Mouse (Mus musculus) kidney, embryonic 16.5 days (tissue): Measurements from ENCODE around the gene Pou6f1. TPM values are rescaled to one million over a fixed set of nuclear protein-coding genes. Genes with fewer than 3 reads are reported as not detected.
A peak's percentile ranks its signal among the peaks of the same experiment; 100 is the strongest.
"Not testable (repeated sequence)": the region's sequence is repeated elsewhere in the genome, so short reads cannot be mapped to it uniquely, and the experiment has no call there.

Experiments used
- ATAC-seq: fragments of 200-750 bp; cut with Nextera tagmentation; 2 replicates; pipeline ENCODE4 v1.8.0; 2017; ENCODE audit warnings: moderate TSS enrichment; ENCODE audit not compliant: low FRiP score, low TSS enrichment
- H3K27ac ChIP-seq: fragments of 300-500 bp; sonication (generic); 2 replicates; pipeline ENCODE4 v1.5.1; 2014; ENCODE audit warnings: low read length
- H3K27me3 ChIP-seq: fragments of 300-500 bp; sonication (generic); 2 replicates; pipeline ENCODE4 v1.6.1; 2014; ENCODE audit warnings: low read length, control low read depth, mixed read lengths; ENCODE audit not compliant: insufficient read depth
- H3K36me3 ChIP-seq: fragments of 300-500 bp; sonication (generic); 2 replicates; pipeline ENCODE4 v1.6.1; 2014; ENCODE audit warnings: low read length, control low read depth, mixed read lengths; ENCODE audit not compliant: insufficient read depth
- H3K4me1 ChIP-seq: fragments of 300-500 bp; sonication (generic); 2 replicates; pipeline ENCODE4 v1.6.1; 2014; ENCODE audit warnings: low read length, control low read depth, mixed read lengths; ENCODE audit not compliant: insufficient read depth
- H3K4me2 ChIP-seq: fragments of 300-500 bp; sonication (generic); replicated peaks from 2 replicates; pipeline ENCODE4 v1.6.1; 2014; ENCODE audit warnings: low read depth, low read length
- H3K4me3 ChIP-seq: fragments of 300-500 bp; sonication (generic); 2 replicates; pipeline ENCODE4 v1.5.1; 2014; ENCODE audit warnings: mild to moderate bottlenecking, low read length
- H3K9ac ChIP-seq: fragments of 300-500 bp; sonication (generic); replicated peaks from 2 replicates; pipeline ENCODE4 v1.6.1; 2014; ENCODE audit warnings: low read length
- H3K9me3 ChIP-seq: fragments of 300-500 bp; sonication (generic); 2 replicates; pipeline ENCODE4 v1.6.1; 2016; ENCODE audit warnings: low read length, control low read depth
- WGBS: fragments of 180-500 bp; shearing (Covaris S2); extraction: QIAGEN DNeasy Blood & Tissue Kit; methylation state at CpG from one replicate; pipeline ENCODE4 v1.1.7; 2014; 5-methylcytosine and 5-hydroxymethylcytosine counted together
- polyA plus RNA-seq: library from polyadenylated mRNA; unstranded; fragments of >200 nt; fragmentation: Nextera tagmentation; extraction: Ambion mirVana; gene quantifications from 2 replicates; pipeline ENCODE4 v1.2.1, GENCODE M21; 2015

Gene Pou6f1
- polyA plus RNA-seq, 1 experiment from 2014 or later: 10.1 TPM

- H3K9me3 ChIP-seq: no peaks in the 10 kb centered on the region
- no peak overlapping the region for H3K4me2 ChIP-seq
- no peak overlapping the region for H3K9ac ChIP-seq
- ATAC-seq: 0 out of 2 replicates have a peak, but pooled peaks have one; percentile 36
- H3K4me1 ChIP-seq: peaks cover 12% of the 10 kb centered on the region
- WGBS: 80% methylated on average over 7 of the region's 7 CpGs
- peak overlapping the region; percentile 50; the same call in 1 of the 2 replicates for H3K27ac ChIP-seq
- peaks cover 35% of the 10 kb centered on the region for H3K36me3 ChIP-seq
- no peak overlapping the region for H3K4me3 ChIP-seq
- no peaks in the 10 kb centered on the region for H3K27me3 ChIP-seq
Observed at GRCm38 (mm10) chr15:100622164-100622563, 22.4 kb upstream of the Pou6f1 start.

- not testable (repeated sequence) for H3K27ac ChIP-seq, H3K9ac ChIP-seq, ATAC-seq, H3K9me3 ChIP-seq, H3K27me3 ChIP-seq, H3K4me2 ChIP-seq, H3K4me3 ChIP-seq
- peaks cover 35% of the 10 kb centered on the region for H3K36me3 ChIP-seq
- WGBS: 76% methylated on average over 9 of the region's 9 CpGs
- H3K4me1 ChIP-seq: peaks cover 15% of the 10 kb centered on the region
Observed at GRCm38 (mm10) chr15:100621671-100622070, 21.9 kb upstream of the Pou6f1 start.

GRCm38 (mm10) chr15:100619200-100619599 lies 19.4 kb upstream of the Pou6f1 start:
- Histone ChIP-seq H3K9me3 (no peaks in the 10 kb centered on the region), H3K9ac (no peak overlapping the region), H3K4me1 (peaks cover 13% of the 10 kb centered on the region), H3K27ac (no peak overlapping the region), H3K4me3 (no peak overlapping the region), H3K4me2 (no peak overlapping the region), H3K36me3 (peaks cover 35% of the 10 kb centered on the region), H3K27me3 (no peaks in the 10 kb centered on the region)
- WGBS: 81% methylated on average over 7 of the region's 7 CpGs
- ATAC-seq: no peak

- ATAC-seq: peak; percentile 10; the same call in 1 of the 2 replicates
- H3K9me3 ChIP-seq: no peaks in the 10 kb centered on the region
- peaks cover 24% of the 10 kb centered on the region for H3K4me1 ChIP-seq
- H3K4me2 ChIP-seq: peak overlapping the region; percentile 74
- no peaks in the 10 kb centered on the region for H3K27me3 ChIP-seq
- peak overlapping the region; percentile 99 for H3K27ac ChIP-seq
- peak overlapping the region; percentile 97 for H3K9ac ChIP-seq
- WGBS: under 1% methylated on average over 19 of the region's 19 CpGs
- peak overlapping the region; percentile 91 for H3K4me3 ChIP-seq
- H3K36me3 ChIP-seq: peaks cover 30% of the 10 kb centered on the region
Observed at GRCm38 (mm10) chr15:100616221-100616620, 16.4 kb upstream of the Pou6f1 start.

- H3K4me1 ChIP-seq: peaks cover 24% of the 10 kb centered on the region
- H3K27ac ChIP-seq: peak overlapping the region; percentile 99
- H3K27me3 ChIP-seq: no peaks in the 10 kb centered on the region
- peak overlapping the region; percentile 97 for H3K9ac ChIP-seq
- H3K4me2 ChIP-seq: peak overlapping the region; percentile 74
- no peaks in the 10 kb centered on the region for H3K9me3 ChIP-seq
- WGBS: under 1% methylated on average over 36 of the region's 43 CpGs
- ATAC-seq: peak; percentile 87
- peak overlapping the region; percentile 91 for H3K4me3 ChIP-seq
- H3K36me3 ChIP-seq: peaks cover 29% of the 10 kb centered on the region
Observed at GRCm38 (mm10) chr15:100615825-100616220, 16.0 kb upstream of the Pou6f1 start.

- Histone ChIP-seq H3K9me3 (no peaks in the 10 kb centered on the region), H3K4me3 (peak within 1 kb of the TSS; percentile 91), H3K36me3 (peaks cover 27% of the 10 kb centered on the region), H3K27me3 (no peaks in the 10 kb centered on the region), H3K9ac (peak within 1 kb of the TSS; percentile 97), H3K27ac (peak within 1 kb of the TSS; percentile 99), H3K4me2 (peak within 1 kb of the TSS; percentile 74), H3K4me1 (peaks cover 24% of the 10 kb centered on the region)
- WGBS: under 1% methylated on average over 84 of the region's 99 CpGs
- ATAC-seq: peak; percentile 84
Observed at GRCm38 (mm10) chr15:100614996-100615824, 15.4 kb upstream of the Pou6f1 start, which contains the start of gene Dazap2. Gene Dazap2 (plus strand): TSS chr15:100615349.

- no peaks in the 10 kb centered on the region for H3K27me3 ChIP-seq
- peak overlapping the region; percentile 82 for H3K27ac ChIP-seq
- H3K9ac ChIP-seq: peak overlapping the region; percentile 72
- H3K4me1 ChIP-seq: peaks cover 24% of the 10 kb centered on the region
- H3K4me2 ChIP-seq: peak overlapping the region; percentile 74
- ATAC-seq: 0 out of 2 replicates have a peak, but pooled peaks have one; percentile 0
- 8% methylated on average over 43 of the region's 43 CpGs for WGBS
- H3K36me3 ChIP-seq: peaks cover 21% of the 10 kb centered on the region
- H3K4me3 ChIP-seq: peak overlapping the region; percentile 91
- H3K9me3 ChIP-seq: no peaks in the 10 kb centered on the region
Observed at GRCm38 (mm10) chr15:100614218-100614995, 14.6 kb upstream of the Pou6f1 start.

GRCm38 (mm10) chr15:100613584-100613983 lies 13.8 kb upstream of the Pou6f1 start:
- peaks cover 24% of the 10 kb centered on the region for H3K4me1 ChIP-seq
- ATAC-seq: no peak
- no peaks in the 10 kb centered on the region for H3K27me3 ChIP-seq
- H3K9ac ChIP-seq: peak overlapping the region; percentile 41; the same call in 1 of the 2 replicates
- H3K27ac ChIP-seq: no peak overlapping the region
- no peaks in the 10 kb centered on the region for H3K9me3 ChIP-seq
- peak overlapping the region; percentile 50 for H3K4me2 ChIP-seq
- peak overlapping the region; percentile 19 for H3K4me3 ChIP-seq
- WGBS: 7% methylated on average over 16 of the region's 16 CpGs
- peaks cover 13% of the 10 kb centered on the region for H3K36me3 ChIP-seq

- ATAC-seq: no peak
- H3K4me1 ChIP-seq: peaks cover 24% of the 10 kb centered on the region
- H3K4me2 ChIP-seq: no peak overlapping the region
- H3K27me3 ChIP-seq: no peaks in the 10 kb centered on the region
- peaks cover 1% of the 10 kb centered on the region; the same call in 1 of the 2 replicates for H3K36me3 ChIP-seq
- no peak overlapping the region for H3K4me3 ChIP-seq
- H3K9ac ChIP-seq: no peak overlapping the region
- H3K27ac ChIP-seq: no peak overlapping the region
- no peaks in the 10 kb centered on the region for H3K9me3 ChIP-seq
- 63% methylated on average over 2 of the region's 2 CpGs for WGBS
Observed at GRCm38 (mm10) chr15:100612432-100612831, 12.6 kb upstream of the Pou6f1 start.
